Mouse (Mus musculus): Measurements from ENCODE around the gene Tbc1d5. TPM values are rescaled to one million over a fixed set of nuclear protein-coding genes. Genes with fewer than 3 reads are reported as not detected.

The Tbc1d5 gene
- polyA plus RNA-seq, 1 experiment, result 0.38 TPM

GRCm38 (mm10) chr17:50688135-50688534, 491.0 kb downstream of the Tbc1d5 start:
- no peaks in the 10 kb centered on the region for H3K27me3 ChIP-seq (ENCODE audit: control insufficient read depth)
- H3K9me3 ChIP-seq (ENCODE audit: control insufficient read depth, low read length), result no peaks in the 10 kb centered on the region
- peaks cover 3% of the 10 kb centered on the region for H3K36me3 ChIP-seq (ENCODE audit: control insufficient read depth)
- no peak overlapping the region for H3K4me3 ChIP-seq (replicated peaks)
- H3K4me1 ChIP-seq (ENCODE audit: control insufficient read depth), result no peaks in the 10 kb centered on the region
- TF ChIP-seq GATA1 (IDR thresholded peaks at IDR 0.05; ENCODE audit: low read length), result no peak
- TF ChIP-seq TAL1 (IDR thresholded peaks at IDR 0.05; ENCODE audit: low read length), result no peak

GRCm38 (mm10) chr17:50687670-50688069, 491.5 kb downstream of the Tbc1d5 start:
- no peaks in the 10 kb centered on the region for H3K9me3 ChIP-seq (ENCODE audit: control insufficient read depth, low read length)
- no peak overlapping the region for H3K4me3 ChIP-seq (replicated peaks)
- no peaks in the 10 kb centered on the region for H3K27me3 ChIP-seq (ENCODE audit: control insufficient read depth)
- peaks cover 3% of the 10 kb centered on the region for H3K36me3 ChIP-seq (ENCODE audit: control insufficient read depth)
- TF ChIP-seq GATA1 (IDR thresholded peaks at IDR 0.05; ENCODE audit: low read length) (no peak), TAL1 (IDR thresholded peaks at IDR 0.05; ENCODE audit: low read length) (no peak)
- H3K4me1 ChIP-seq (ENCODE audit: control insufficient read depth), result no peaks in the 10 kb centered on the region

- Histone ChIP-seq H3K27me3 (ENCODE audit: control insufficient read depth) (no peaks in the 10 kb centered on the region), H3K4me1 (ENCODE audit: control insufficient read depth) (no peaks in the 10 kb centered on the region), H3K9me3 (ENCODE audit: control insufficient read depth, low read length) (no peaks in the 10 kb centered on the region), H3K36me3 (ENCODE audit: control insufficient read depth) (peaks cover 3% of the 10 kb centered on the region), H3K4me3 (replicated peaks) (no peak overlapping the region)
- TF ChIP-seq GATA1 (IDR thresholded peaks at IDR 0.05; ENCODE audit: low read length), result no peak
- TF ChIP-seq TAL1 (IDR thresholded peaks at IDR 0.05; ENCODE audit: low read length), result no peak
Observed at GRCm38 (mm10) chr17:50684960-50685645, 494.0 kb downstream of the Tbc1d5 start.

Data from erythroblast, embryonic 14.5 days (primary cell).